Mouse (Mus musculus) fibroblast of lung, adult 2 months (primary cell): ENCODE results near the gene Ccdc106.
"Not testable (repeated sequence)": the region's sequence is repeated elsewhere in the genome, so short reads cannot be mapped to it uniquely, and the experiment has no call there.

Experiments used
- DNase-seq: peaks from one replicate; pipeline ENCODE4 v3.0.0-alpha.2; 2011; ENCODE audit warnings: low read depth

Ccdc106 gene

GRCm38 (mm10) chr7:5020000-5020681, at the start of gene Ccdc106, which contains the start of gene Zfp865:
Gene Ccdc106 (plus strand): TSS chr7:5020553.
Gene Zfp865 (plus strand): TSS chr7:5020376.
- peak; percentile 96 for DNase-seq

- DNase-seq = no peak
Measured at GRCm38 (mm10) chr7:4971068-4971467, 49.3 kb upstream of the Ccdc106 start, which contains the start of gene Sbk3. Gene Sbk3 (minus strand): TSS chr7:4971168.

GRCm38 (mm10) chr7:4971710-4972109, 48.6 kb upstream of the Ccdc106 start:
- DNase-seq = no peak

GRCm38 (mm10) chr7:4972321-4973047, 47.9 kb upstream of the Ccdc106 start:
- peak; percentile 89 for DNase-seq

GRCm38 (mm10) chr7:4975455-4975854, 44.9 kb upstream of the Ccdc106 start:
- DNase-seq = no peak

GRCm38 (mm10) chr7:4976832-4977231, 43.5 kb upstream of the Ccdc106 start:
- no peak for DNase-seq

- no peak for DNase-seq
Measured at GRCm38 (mm10) chr7:4988250-4988649, 32.1 kb upstream of the Ccdc106 start.

- DNase-seq = no peak
Measured at GRCm38 (mm10) chr7:4993347-4993998, 26.9 kb upstream of the Ccdc106 start.

GRCm38 (mm10) chr7:4993999-4994788, 26.2 kb upstream of the Ccdc106 start:
- no peak for DNase-seq

- no peak for DNase-seq
Measured at GRCm38 (mm10) chr7:4995268-4996002, 24.9 kb upstream of the Ccdc106 start.

- DNase-seq = peak; percentile 65
Measured at GRCm38 (mm10) chr7:4996003-4996895, 24.1 kb upstream of the Ccdc106 start, which contains the start of gene Zfp579. Gene Zfp579 (minus strand): TSS chr7:4996158.

GRCm38 (mm10) chr7:4996934-4997333, 23.4 kb upstream of the Ccdc106 start:
- no peak for DNase-seq

GRCm38 (mm10) chr7:4999876-5000275, 20.5 kb upstream of the Ccdc106 start:
- DNase-seq = no peak

- not testable (repeated sequence) for DNase-seq
Measured at GRCm38 (mm10) chr7:5002876-5003275, 17.5 kb upstream of the Ccdc106 start.

- no peak for DNase-seq
Measured at GRCm38 (mm10) chr7:5008229-5008628, 12.1 kb upstream of the Ccdc106 start.

GRCm38 (mm10) chr7:5012681-5013513, 7.5 kb upstream of the Ccdc106 start:
- no peak for DNase-seq

- peak; percentile 92 for DNase-seq
Measured at GRCm38 (mm10) chr7:5014251-5015117, 5.9 kb upstream of the Ccdc106 start, which contains the start of the genes Zfp524 and Fiz1. Gene Zfp524 (plus strand): TSS chr7:5014415. Gene Fiz1 (minus strand): TSS chr7:5014697.
